Mouse (Mus musculus): ENCODE results near the gene Cep70. TPM values are rescaled to one million over a fixed set of nuclear protein-coding genes. Genes with fewer than 3 reads are reported as not detected.

The Cep70 gene
- polyA plus RNA-seq, 3 experiments from 2014 or later: 19.6 to 29.6 (median 20.3) TPM

DNA sequence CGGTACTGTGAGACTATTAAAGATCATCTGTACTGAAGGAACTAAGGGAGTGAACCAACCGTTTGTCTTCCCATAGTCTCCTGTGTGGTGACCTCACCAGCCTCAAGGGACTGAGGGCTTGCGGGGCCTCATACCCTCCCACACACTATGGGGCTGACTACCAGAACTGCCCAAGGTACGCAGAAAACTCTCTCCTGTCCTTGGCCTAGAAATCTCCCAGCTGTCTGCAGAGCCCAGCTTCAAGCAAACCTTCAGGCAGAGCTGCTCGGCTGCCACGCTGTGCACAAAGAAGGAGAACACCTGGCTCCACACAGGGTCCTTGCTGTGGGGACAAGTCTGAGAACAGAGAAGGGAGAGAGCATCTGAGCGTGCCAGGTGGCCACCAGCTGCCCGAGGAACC lies 76.8 kb downstream of the Cep70 start:
- no peak for ATAC-seq

DNA sequence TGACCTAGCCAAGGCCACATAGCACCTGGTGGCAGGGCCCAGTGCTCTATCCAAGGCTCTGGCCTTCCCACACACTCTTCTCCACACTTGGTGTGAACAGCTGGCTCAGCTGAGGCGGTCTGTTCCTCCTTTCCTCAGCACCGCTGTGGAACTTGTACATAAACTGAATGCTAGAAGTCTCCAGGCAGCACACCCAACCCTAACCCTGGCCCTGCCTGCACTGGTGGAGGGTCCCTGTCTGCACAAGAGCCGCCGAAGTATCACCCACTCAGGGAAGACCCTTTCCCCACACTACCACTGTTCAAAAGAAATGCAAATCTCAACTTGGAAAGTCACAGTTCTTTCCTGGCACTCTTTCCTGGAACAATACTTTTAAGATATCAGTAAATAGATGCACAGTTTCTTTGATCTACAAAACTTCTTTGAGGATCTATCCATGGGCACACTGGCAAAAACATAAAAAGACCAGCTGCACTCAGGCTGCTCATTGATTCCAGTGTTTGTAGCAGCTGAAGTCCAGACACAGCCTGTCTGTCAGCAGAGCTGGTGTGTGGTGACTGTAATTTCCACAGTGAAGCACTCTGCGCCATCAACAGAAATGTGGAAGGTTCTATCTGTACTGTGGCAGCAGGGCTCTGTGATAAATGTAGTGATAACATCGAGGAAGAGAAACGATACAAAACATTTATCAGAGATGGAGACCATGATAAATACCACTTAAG lies 82.2 kb downstream of the Cep70 start:
- ATAC-seq: no peak

DNA sequence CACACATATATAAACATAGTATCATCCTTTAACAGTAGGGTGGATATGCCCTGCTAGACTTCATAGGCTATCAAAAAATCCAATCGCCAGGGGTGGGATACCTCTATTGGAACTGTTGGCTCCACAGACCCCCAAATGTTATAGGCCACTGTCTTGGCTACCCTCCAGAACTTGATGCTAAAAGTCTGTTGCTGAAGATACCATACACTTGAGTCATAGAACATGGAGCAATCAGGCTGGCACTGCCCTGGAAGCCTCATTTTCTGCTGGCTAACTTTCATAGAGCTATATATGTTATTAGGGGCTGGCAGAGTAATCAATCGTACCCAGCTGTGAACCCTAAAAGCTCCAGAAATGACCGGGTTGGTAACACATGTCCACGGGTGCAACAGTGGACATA lies 82.8 kb downstream of the Cep70 start:
- ATAC-seq: no peak

- ATAC-seq: no peak
These were observed 83.7 kb downstream of the Cep70 start for GRCm38 (mm10) chr9:99326881-99327280.

DNA sequence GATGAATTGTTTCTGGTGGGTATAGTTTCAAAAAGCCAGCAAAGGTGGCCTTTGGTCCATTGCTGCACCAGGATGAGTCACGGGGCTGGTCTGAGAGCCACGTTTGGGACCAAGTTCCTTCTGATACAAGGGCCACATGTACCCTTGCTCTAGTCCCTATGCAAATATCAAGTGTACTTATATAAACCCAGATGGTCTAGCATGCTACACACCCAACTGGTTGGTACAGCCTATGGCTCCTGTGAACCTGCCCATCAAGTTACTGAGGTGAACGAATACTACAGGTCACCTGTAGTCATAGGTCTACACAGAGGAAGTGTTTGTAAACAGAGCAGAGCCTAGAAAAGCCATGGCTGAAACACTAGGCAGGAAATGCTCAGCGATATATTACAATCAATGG lies 93.4 kb downstream of the Cep70 start:
- ATAC-seq: no peak

DNA sequence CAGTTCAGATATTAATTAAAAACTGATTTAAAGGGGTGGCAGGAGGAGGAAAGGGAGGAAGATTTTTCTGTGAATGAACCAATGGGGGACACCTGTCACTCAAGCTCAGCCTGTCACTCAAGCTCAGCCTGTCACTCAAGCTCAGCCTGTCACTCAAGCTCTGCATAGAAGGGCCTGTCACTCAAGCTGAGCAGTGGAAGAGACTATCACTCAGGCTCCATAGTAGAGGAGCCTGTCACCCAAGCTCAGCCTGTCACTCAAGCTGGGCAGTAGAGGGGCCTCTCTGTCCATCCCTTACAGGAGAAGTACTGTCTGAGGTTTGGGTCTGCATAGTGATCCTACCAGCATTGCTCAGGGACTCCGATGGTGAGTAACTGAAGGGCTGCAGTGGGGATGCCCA lies 95.1 kb downstream of the Cep70 start:
- ATAC-seq: no peak

DNA sequence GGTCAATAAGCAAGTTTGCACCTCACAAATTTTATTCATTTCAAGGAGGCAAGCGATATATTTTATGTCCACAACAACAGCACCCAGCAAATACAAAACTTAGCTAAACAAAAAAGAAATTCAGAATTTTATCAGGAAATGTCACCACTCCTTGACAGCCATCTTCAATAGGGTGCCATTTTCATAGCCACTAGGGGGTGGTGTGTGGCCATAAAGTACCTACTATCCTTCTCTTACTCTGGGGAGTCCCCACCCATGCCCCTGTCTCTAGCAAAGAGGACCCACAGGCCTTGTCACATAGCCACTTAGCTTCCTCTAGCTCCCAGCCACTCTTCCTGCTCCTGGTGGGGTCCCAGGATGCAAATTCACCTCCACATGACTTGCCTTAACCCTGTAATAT lies 96.0 kb downstream of the Cep70 start:
- no peak for ATAC-seq

GRCm38 (mm10) chr9:99340126-99340525 lies 97.0 kb downstream of the Cep70 start:
- no peak for ATAC-seq

GRCm38 (mm10) chr9:99341600-99341999 lies 98.4 kb downstream of the Cep70 start:
- ATAC-seq: no peak

DNA sequence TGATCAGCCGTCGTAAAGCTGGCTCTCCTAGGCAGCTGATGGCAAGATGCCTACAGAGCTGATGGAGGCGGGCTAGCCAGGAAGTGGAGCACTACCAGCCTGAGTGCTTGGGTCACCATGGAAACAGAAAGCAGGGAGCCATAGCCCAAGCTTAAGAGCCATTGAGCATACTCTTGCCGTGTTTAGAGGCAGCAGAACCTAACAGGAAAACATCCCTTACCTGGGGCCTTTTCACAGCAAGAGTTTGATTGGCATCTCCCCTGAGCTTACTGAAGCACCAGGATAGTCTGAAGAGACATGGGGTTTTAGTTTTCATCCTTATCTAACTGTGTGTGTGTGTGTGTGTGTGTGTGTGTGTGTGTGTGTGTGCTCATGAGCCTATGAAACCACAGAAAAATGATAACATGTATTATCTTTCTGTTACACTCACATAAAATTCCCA lies 102.2 kb downstream of the Cep70 start:
- no peak for ATAC-seq

Other genes with a start within 250 kb of the Cep70 start
- 1 to 10 TPM in 1 of 3 experiments, under 1 TPM in 2; 0.54 to 1.6 (median 0.88) TPM for gene Gm1123, start 207.7 kb upstream of the Cep70 start, polyA plus RNA-seq (2017; shearing (Covaris generic))
- gene Pik3cb, start 102.7 kb upstream of the Cep70 start, polyA plus RNA-seq (2017; shearing (Covaris generic)): under 1 TPM; 0.42 to 0.63 (median 0.48) TPM
- gene Faiml, start 6.1 kb upstream of the Cep70 start, polyA plus RNA-seq (2017; shearing (Covaris generic)): not detected
- under 1 TPM in 2 of 3 experiments, not detected in 1; 0.43 to 0.48 TPM for gene Esyt3, start 115.2 kb downstream of the Cep70 start, polyA plus RNA-seq (2017; shearing (Covaris generic))
- under 1 TPM in 1 of 3 experiments, not detected in 2; 0.32 TPM for gene Mras, start 194.0 kb downstream of the Cep70 start, polyA plus RNA-seq (2017; shearing (Covaris generic))
- gene Nme9, start 208.1 kb downstream of the Cep70 start, polyA plus RNA-seq (2017; shearing (Covaris generic)): not detected